Mouse (Mus musculus): Measurements from ENCODE around the gene F2rl1. TPM values are rescaled to one million over a fixed set of nuclear protein-coding genes. Genes with fewer than 3 reads are reported as not detected.

The F2rl1 gene
- polyA plus RNA-seq, 1 experiment from 2014 or later = not detected

DNA sequence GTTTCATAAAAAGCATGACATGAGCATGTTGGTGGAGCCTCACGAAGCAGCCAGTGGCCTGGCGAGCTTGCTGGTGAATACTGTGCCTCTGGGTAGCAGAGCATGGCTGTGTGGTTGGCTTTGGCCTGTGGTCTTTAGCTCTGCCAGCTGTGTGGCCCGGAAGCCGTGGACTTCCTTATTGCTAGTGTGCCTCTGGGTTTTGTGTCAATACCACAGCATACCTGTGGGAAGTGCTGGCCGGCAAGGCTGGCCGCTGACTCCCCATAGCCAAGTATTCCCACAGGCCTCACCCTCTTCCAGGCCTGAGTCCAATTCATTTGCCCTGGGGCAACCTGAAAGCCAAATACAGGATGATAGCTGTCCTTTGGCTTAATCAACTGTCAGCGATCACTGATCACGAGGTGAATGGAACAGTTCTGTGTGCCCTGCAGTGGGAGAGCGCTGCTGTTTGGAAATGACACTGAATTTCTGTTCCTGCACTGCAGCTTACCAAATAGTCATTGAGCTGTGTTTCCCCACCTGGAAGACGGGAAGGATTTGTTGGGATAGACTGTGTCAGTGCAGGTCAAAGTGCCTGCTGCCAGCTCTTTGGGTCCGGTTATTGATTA is 29.0 kb upstream of the F2rl1 start:
- DNase-seq (ENCODE audit: low spot score) = no peak
- no peaks in the 10 kb centered on the region for H3K27me3 ChIP-seq (ENCODE audit: control insufficient read depth, insufficient read depth, low read length)
- H3K4me3 ChIP-seq (ENCODE audit: low read depth, low read length) = no peak overlapping the region
- no peak overlapping the region for H3K27ac ChIP-seq (ENCODE audit: low read depth, low read length)
- H3K9me3 ChIP-seq (ENCODE audit: control insufficient read depth, low read length) = no peaks in the 10 kb centered on the region
- 86% methylated on average over 11 of the region's 11 CpGs for WGBS
- no peak overlapping the region for H3K4me2 ChIP-seq (ENCODE audit: low read depth, low read length, severe bottlenecking)
- H3K4me1 ChIP-seq (replicated peaks; ENCODE audit: control insufficient read depth, insufficient read depth, low read length) = no peaks in the 10 kb centered on the region; the same call in 1 of the 2 replicates
- no peak overlapping the region for H3K9ac ChIP-seq (ENCODE audit: low read length)
- H3K36me3 ChIP-seq (ENCODE audit: control insufficient read depth, insufficient read depth, low read length) = no peaks in the 10 kb centered on the region
- ATAC-seq (replicated peaks; ENCODE audit: low FRiP score) = no peak

DNA sequence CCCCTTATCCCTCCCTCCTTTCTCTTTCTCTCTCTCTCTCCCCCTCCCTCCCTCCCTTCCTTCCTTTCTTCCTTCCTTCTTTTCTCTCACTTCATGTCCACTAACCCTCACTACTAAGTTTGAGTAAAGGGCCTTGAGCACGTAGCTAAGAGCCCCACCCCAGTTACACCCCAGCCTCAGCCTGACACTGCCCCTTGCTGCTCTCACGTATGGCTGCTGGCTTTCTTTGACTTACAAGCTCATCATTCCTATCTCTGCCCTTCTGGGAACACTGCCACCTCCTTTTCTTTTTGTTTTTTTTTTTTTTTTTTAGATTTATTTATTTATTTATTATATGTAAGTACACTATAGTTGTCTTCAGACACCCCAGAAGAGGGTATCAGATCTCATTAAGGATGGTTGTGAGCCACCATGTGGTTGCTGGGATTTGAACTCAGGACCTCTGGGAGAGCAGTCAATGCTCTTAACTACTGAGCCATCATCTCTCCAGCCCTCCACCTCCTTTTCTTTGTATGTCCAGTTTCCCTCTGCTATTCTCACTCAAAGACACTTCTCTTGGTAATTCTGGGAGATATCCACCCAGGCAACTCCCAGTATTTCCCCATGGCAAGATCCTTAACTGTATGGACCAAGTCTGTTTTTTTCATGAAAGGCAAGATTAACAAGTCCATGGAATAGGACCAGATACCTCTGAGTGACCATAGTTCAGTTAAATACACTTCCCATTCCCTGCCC is 25.8 kb upstream of the F2rl1 start:
- 71% methylated on average over 2 of the region's 2 CpGs for WGBS
- DNase-seq (ENCODE audit: low spot score) (no peak), ATAC-seq (replicated peaks; ENCODE audit: low FRiP score) (no peak)
- Histone ChIP-seq H3K36me3 (ENCODE audit: control insufficient read depth, insufficient read depth, low read length) (no peaks in the 10 kb centered on the region), H3K27ac (ENCODE audit: low read depth, low read length) (no peak overlapping the region), H3K4me2 (ENCODE audit: low read depth, low read length, severe bottlenecking) (no peak overlapping the region), H3K27me3 (ENCODE audit: control insufficient read depth, insufficient read depth, low read length) (no peaks in the 10 kb centered on the region), H3K9me3 (ENCODE audit: control insufficient read depth, low read length) (no peaks in the 10 kb centered on the region), H3K4me3 (ENCODE audit: low read depth, low read length) (no peak overlapping the region), H3K4me1 (replicated peaks; ENCODE audit: control insufficient read depth, insufficient read depth, low read length) (peaks cover 3% of the 10 kb centered on the region), H3K9ac (ENCODE audit: low read length) (no peak overlapping the region)

DNA sequence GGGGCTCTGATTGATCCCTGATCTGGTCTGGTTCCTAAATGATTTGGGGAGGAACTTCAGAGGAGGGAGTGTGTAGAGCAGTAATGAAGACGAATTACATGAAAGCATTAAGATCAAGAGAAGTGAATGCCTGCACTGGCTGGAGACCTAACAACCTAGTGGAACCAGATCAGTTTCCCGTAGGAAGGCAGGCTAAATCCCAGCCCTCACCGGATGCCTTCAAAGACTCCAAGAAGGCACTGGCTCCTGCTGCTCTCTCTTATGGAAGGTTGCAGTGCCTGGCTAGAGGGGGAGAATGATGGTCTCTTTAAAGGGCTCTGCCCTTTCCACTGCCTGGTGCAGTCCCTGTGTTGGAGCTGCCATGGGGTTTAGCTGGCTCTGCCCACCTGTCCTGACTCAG is 24.4 kb upstream of the F2rl1 start:
- WGBS = 8% methylated on average over 3 of the region's 3 CpGs
- Histone ChIP-seq H3K9ac (ENCODE audit: low read length) (no peak overlapping the region), H3K4me3 (ENCODE audit: low read depth, low read length) (no peak overlapping the region), H3K9me3 (ENCODE audit: control insufficient read depth, low read length) (no peaks in the 10 kb centered on the region), H3K4me1 (replicated peaks; ENCODE audit: control insufficient read depth, insufficient read depth, low read length) (peaks cover 3% of the 10 kb centered on the region), H3K27me3 (ENCODE audit: control insufficient read depth, insufficient read depth, low read length) (no peaks in the 10 kb centered on the region), H3K36me3 (ENCODE audit: control insufficient read depth, insufficient read depth, low read length) (no peaks in the 10 kb centered on the region), H3K27ac (ENCODE audit: low read depth, low read length) (no peak overlapping the region), H3K4me2 (ENCODE audit: low read depth, low read length, severe bottlenecking) (no peak overlapping the region)
- DNase-seq (ENCODE audit: low spot score) (peak; percentile 45), ATAC-seq (replicated peaks; ENCODE audit: low FRiP score) (no peak)

DNA sequence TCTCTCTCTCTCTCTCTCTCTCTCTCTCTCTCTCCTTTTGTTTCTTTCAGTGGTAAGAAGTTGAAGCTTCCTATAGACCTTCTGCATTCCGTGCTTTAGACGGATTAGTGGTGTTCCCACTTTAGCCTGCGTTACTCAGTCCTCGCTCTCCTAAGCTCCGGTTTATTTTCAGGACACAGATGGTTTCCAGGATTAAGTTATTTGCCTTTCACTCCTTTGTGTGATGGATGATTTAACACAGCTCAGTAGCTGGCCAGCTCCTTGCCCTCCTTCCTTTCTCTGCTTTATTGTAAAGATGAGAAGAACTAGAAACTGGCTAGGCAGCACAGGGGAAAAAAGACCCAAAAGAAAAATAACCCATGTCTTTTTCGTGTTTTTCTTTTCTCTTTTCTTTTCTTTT is 23.8 kb upstream of the F2rl1 start:
- Histone ChIP-seq H3K27ac (ENCODE audit: low read depth, low read length) (no peak overlapping the region), H3K4me1 (replicated peaks; ENCODE audit: control insufficient read depth, insufficient read depth, low read length) (peaks cover 3% of the 10 kb centered on the region)
- WGBS = 5% methylated on average over 6 of the region's 6 CpGs

DNA sequence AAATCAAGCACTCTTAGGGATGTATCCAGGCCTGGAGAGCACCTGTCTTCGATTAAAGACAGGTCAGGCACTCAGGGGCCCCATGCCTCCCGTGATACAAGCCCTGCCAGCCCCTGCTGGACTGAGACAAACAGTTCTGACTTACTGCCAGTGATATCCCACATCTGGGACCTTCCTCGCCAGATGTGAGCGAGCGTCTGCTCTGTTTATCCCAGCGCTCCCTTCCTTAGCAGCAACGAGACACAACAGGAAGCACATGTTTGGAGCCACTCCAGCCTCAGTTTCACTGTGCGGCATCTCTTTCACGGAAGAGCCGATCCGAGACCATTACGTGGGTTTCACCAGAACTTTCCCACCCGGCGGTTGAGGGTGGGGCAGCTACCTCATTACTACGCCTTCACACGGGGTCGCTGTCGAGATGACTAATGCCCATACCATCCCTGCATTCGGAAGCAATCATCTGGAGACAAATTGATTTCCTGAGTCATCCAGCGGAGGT is 23.3 kb upstream of the F2rl1 start:
- 31% methylated on average over 20 of the region's 20 CpGs for WGBS
- Histone ChIP-seq H3K27me3 (ENCODE audit: control insufficient read depth, insufficient read depth, low read length) (no peaks in the 10 kb centered on the region), H3K36me3 (ENCODE audit: control insufficient read depth, insufficient read depth, low read length) (no peaks in the 10 kb centered on the region), H3K4me2 (ENCODE audit: low read depth, low read length, severe bottlenecking) (peak overlapping the region; percentile 28; the same call in 1 of the 2 replicates), H3K4me1 (replicated peaks; ENCODE audit: control insufficient read depth, insufficient read depth, low read length) (peaks cover 3% of the 10 kb centered on the region), H3K9me3 (ENCODE audit: control insufficient read depth, low read length) (no peaks in the 10 kb centered on the region), H3K4me3 (ENCODE audit: low read depth, low read length) (no peak overlapping the region), H3K9ac (ENCODE audit: low read length) (no peak overlapping the region), H3K27ac (ENCODE audit: low read depth, low read length) (no peak overlapping the region)
- ATAC-seq (replicated peaks; ENCODE audit: low FRiP score) (peak; percentile 30; the same call in 1 of the 2 replicates), DNase-seq (ENCODE audit: low spot score) (peak; percentile 62)

More for the DNA sequence above, 23.8 kb upstream of the F2rl1 start:
- Histone ChIP-seq H3K36me3 (ENCODE audit: control insufficient read depth, insufficient read depth, low read length) (no peaks in the 10 kb centered on the region), H3K9me3 (ENCODE audit: control insufficient read depth, low read length) (no peaks in the 10 kb centered on the region), H3K27me3 (ENCODE audit: control insufficient read depth, insufficient read depth, low read length) (no peaks in the 10 kb centered on the region), H3K4me2 (ENCODE audit: low read depth, low read length, severe bottlenecking) (peak overlapping the region; percentile 28; the same call in 1 of the 2 replicates), H3K9ac (ENCODE audit: low read length) (no peak overlapping the region), H3K4me3 (ENCODE audit: low read depth, low read length) (no peak overlapping the region)
- DNase-seq (ENCODE audit: low spot score) (peak; percentile 20), ATAC-seq (replicated peaks; ENCODE audit: low FRiP score) (0 out of 2 replicates have a peak, but pooled peaks have one; percentile 12)

DNA sequence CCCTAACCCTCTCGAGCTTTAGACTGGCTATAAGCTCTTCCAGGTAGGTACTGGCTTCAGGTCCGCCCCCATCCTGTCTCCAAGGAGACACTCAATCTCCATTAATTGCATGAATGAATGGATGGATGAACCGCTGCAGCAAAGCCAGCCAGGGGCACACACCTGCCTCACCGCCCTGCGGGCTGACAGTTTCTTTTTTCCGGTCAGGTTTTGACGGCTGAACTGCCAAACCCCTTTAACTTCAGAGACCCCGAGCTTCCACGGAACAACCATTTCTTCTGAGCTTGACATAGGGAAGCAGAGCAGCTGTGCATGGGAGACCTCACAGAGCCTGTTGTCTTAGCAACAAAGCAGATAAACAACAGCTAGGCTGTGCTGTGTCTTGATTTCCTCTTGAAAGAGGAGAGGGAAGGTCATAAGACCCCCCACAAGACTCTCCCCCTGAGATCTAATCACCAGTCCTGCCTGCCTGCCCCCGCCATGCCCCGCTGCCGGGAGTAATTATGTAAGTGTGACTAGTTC is 22.1 kb upstream of the F2rl1 start:
- Histone ChIP-seq H3K27ac (ENCODE audit: low read depth, low read length) (no peak overlapping the region), H3K27me3 (ENCODE audit: control insufficient read depth, insufficient read depth, low read length) (no peaks in the 10 kb centered on the region), H3K4me3 (ENCODE audit: low read depth, low read length) (no peak overlapping the region), H3K9me3 (ENCODE audit: control insufficient read depth, low read length) (no peaks in the 10 kb centered on the region), H3K9ac (ENCODE audit: low read length) (no peak overlapping the region), H3K36me3 (ENCODE audit: control insufficient read depth, insufficient read depth, low read length) (no peaks in the 10 kb centered on the region), H3K4me2 (ENCODE audit: low read depth, low read length, severe bottlenecking) (no peak overlapping the region; the same call in 1 of the 2 replicates), H3K4me1 (replicated peaks; ENCODE audit: control insufficient read depth, insufficient read depth, low read length) (peaks cover 3% of the 10 kb centered on the region)
- WGBS = 50% methylated on average over 12 of the region's 12 CpGs
- ATAC-seq (replicated peaks; ENCODE audit: low FRiP score) (0 out of 2 replicates have a peak, but pooled peaks have one; percentile 46), DNase-seq (ENCODE audit: low spot score) (peak; percentile 50)

DNA sequence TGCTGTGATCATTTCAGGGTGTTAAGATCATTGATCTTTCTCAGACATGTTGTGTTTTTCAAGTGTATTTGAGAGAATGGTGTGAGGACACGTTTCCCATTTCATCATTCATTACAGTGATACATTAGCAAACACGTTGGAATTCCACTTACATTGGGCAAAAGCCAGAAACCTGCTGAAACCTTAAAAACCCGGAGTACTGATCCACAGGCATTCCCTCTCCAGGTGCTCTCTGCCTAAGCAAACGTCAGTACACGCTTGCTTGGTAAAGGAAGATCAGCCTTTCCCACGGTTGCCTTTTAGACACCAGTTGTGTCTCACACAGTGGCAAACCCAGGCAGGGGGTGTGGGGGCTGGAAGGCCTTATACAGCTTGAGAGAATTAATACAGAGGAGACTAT is 21.2 kb upstream of the F2rl1 start:
- Histone ChIP-seq H3K4me2 (ENCODE audit: low read depth, low read length, severe bottlenecking) (no peak overlapping the region), H3K27ac (ENCODE audit: low read depth, low read length) (no peak overlapping the region), H3K4me3 (ENCODE audit: low read depth, low read length) (no peak overlapping the region)

DNA sequence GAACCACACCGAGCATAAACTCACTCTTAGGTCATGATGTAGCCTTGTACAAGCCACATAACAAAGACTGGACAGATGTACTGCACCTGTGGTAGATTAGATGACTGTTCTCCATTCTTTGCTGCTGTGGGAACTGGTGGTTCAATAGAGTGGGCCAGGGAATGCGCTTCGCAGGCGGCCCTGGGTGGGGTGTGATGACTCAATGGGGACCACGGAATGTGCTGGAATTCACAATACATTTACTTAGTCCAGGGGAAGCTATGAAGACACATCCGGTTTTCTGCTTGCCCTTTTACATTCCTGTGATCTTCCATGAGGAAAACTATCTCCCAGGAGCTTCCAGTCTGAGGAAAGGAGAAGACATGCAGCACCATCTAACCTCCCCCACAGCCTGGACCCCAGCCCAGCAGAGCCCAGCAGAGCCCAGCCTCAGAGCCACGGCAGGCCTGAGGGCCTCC is 20.7 kb upstream of the F2rl1 start:
- no peak overlapping the region for H3K27ac ChIP-seq (ENCODE audit: low read depth, low read length)

More for the DNA sequence above, 21.2 kb upstream of the F2rl1 start:
- H3K4me1 ChIP-seq (replicated peaks; ENCODE audit: control insufficient read depth, insufficient read depth, low read length) = peaks cover 3% of the 10 kb centered on the region
- DNase-seq (ENCODE audit: low spot score) (no peak), ATAC-seq (replicated peaks; ENCODE audit: low FRiP score) (no peak)
- WGBS = 74% methylated on average over 6 of the region's 6 CpGs
- H3K27me3 ChIP-seq (ENCODE audit: control insufficient read depth, insufficient read depth, low read length) = no peaks in the 10 kb centered on the region
- no peaks in the 10 kb centered on the region for H3K9me3 ChIP-seq (ENCODE audit: control insufficient read depth, low read length)
- no peaks in the 10 kb centered on the region for H3K36me3 ChIP-seq (ENCODE audit: control insufficient read depth, insufficient read depth, low read length)
- H3K9ac ChIP-seq (ENCODE audit: low read length) = no peak overlapping the region

More for the DNA sequence above, 20.7 kb upstream of the F2rl1 start:
- H3K4me1 ChIP-seq (replicated peaks; ENCODE audit: control insufficient read depth, insufficient read depth, low read length) = peaks cover 3% of the 10 kb centered on the region
- no peaks in the 10 kb centered on the region for H3K9me3 ChIP-seq (ENCODE audit: control insufficient read depth, low read length)
- DNase-seq (ENCODE audit: low spot score) = no peak
- no peak overlapping the region for H3K4me3 ChIP-seq (ENCODE audit: low read depth, low read length)
- WGBS = 85% methylated on average over 7 of the region's 7 CpGs
- H3K27me3 ChIP-seq (ENCODE audit: control insufficient read depth, insufficient read depth, low read length) = no peaks in the 10 kb centered on the region
- ATAC-seq (replicated peaks; ENCODE audit: low FRiP score) = no peak
- H3K4me2 ChIP-seq (ENCODE audit: low read depth, low read length, severe bottlenecking) = no peak overlapping the region
- no peak overlapping the region for H3K9ac ChIP-seq (ENCODE audit: low read length)
- no peaks in the 10 kb centered on the region for H3K36me3 ChIP-seq (ENCODE audit: control insufficient read depth, insufficient read depth, low read length)
